Mouse (Mus musculus): Measurements from ENCODE around the gene Klhl29.

DNA sequence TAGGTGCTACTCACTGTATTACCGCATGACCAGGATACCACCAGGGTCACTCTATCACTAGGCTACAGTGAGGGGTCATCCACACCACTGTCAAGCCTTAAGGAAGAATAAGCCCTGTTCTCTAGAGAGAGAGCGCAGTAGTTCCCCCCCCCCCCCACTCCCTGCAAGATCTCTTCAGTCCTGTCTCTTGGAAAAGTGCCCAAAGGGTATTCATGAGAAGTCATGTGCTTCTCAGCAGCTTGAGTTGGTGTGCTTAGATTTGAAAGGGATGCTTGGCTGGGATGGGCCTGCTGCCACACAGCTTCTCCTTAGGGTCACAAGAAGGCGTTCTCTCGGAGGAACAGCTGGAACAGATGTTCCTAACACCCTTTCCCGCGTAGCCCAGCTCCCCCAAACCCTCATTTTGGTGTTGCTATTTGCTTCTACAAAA lies 100.0 kb downstream of the Klhl29 start:
- TF ChIP-seq CTCF (IDR thresholded peaks at IDR 0.05; ENCODE audit: control insufficient read depth, insufficient read depth, insufficient read length) (no peak), MAX (IDR thresholded peaks at IDR 0.05) (no peak)

All from C2C12 (cell line).